In genomic region chr11:18437834-18438611, GRCm38 (mm10) we compare ENCODE assay signal across 12 mouse cellular contexts.
DNase-seq lines count a peak whose midpoint lies in the region; ATAC-seq lines count a peak whose summit lies in the region.
"Had no signal": no experiment of that assay in that cellular context is flagged by ENCODE, and none has a peak within 500 bp of the region (broad histone marks: within the 10 kb centered on the region; RNA-seq: fewer than 3 reads in every experiment).

No protein-coding gene starts in this region.

- H3K27ac ChIP-seq in forebrain, embryonic 14.5 days (ENCODE audit: low read depth, low read length) = no peak overlapping the region
- H3K27ac ChIP-seq in forebrain, embryonic 10.5 days = no peak overlapping the region
- no peak overlapping the region for H3K27ac ChIP-seq in neural tube, embryonic 14.5 days (ENCODE audit: low read depth, low read length)
- no peak overlapping the region for H3K27ac ChIP-seq in heart, embryonic 12.5 days (ENCODE audit: poor library complexity, severe bottlenecking)
- H3K27ac ChIP-seq: neural tube, embryonic 12.5 days had no signal

- peak; percentile 59 for DNase-seq in forebrain, embryonic 14.5 days (ENCODE audit: low spot score)
- no peak for DNase-seq in forebrain, embryonic 10.5 days (ENCODE audit: extremely low spot score, low spot score)
- DNase-seq in lung, postnatal 14 days = peak; percentile 2
- no peak for DNase-seq in lung, postnatal 25 days (ENCODE audit: low spot score)
- DNase-seq in cerebellum, postnatal 36 days = peak; percentile 47 to 56
- DNase-seq in heart, postnatal 4 days = no peak
- DNase-seq: B cell, adult 2 months; liver, postnatal 0 days had no signal

- no peaks in the 10 kb centered on the region for H3K9me3 ChIP-seq in forebrain, embryonic 14.5 days (replicated peaks; ENCODE audit: control insufficient read depth, low read length)
- H3K9me3 ChIP-seq in forebrain, embryonic 10.5 days = no peaks in the 10 kb centered on the region
- H3K9me3 ChIP-seq in neural tube, embryonic 14.5 days (ENCODE audit: control insufficient read depth, low read length) = no peaks in the 10 kb centered on the region
- H3K9me3 ChIP-seq in heart, embryonic 12.5 days (replicated peaks) = no peaks in the 10 kb centered on the region
- H3K9me3 ChIP-seq: neural tube, embryonic 12.5 days had no signal

- WGBS in forebrain, embryonic 14.5 days = 79% methylated on average over 6 of the region's 6 CpGs
- 91% methylated on average over 6 of the region's 6 CpGs for WGBS in forebrain, embryonic 10.5 days
- WGBS in neural tube, embryonic 14.5 days = 72% methylated on average over 6 of the region's 6 CpGs
- 66% methylated on average over 6 of the region's 6 CpGs for WGBS in heart, embryonic 12.5 days

- H3K4me1 ChIP-seq in forebrain, embryonic 14.5 days (ENCODE audit: control insufficient read depth, insufficient read depth, low read length) = no peaks in the 10 kb centered on the region
- H3K4me1 ChIP-seq in forebrain, embryonic 10.5 days = no peaks in the 10 kb centered on the region
- H3K4me1 ChIP-seq in neural tube, embryonic 14.5 days (ENCODE audit: control insufficient read depth, insufficient read depth, low read length) = no peaks in the 10 kb centered on the region
- H3K4me1 ChIP-seq in heart, embryonic 12.5 days (replicated peaks) = no peaks in the 10 kb centered on the region
- H3K4me1 ChIP-seq: neural tube, embryonic 12.5 days had no signal

- no peak overlapping the region for H3K4me3 ChIP-seq in forebrain, embryonic 14.5 days (ENCODE audit: low read depth, low read length)
- H3K4me3 ChIP-seq in forebrain, embryonic 10.5 days = no peak overlapping the region
- H3K4me3 ChIP-seq in neural tube, embryonic 14.5 days (ENCODE audit: low read depth, low read length) = no peak overlapping the region
- no peak overlapping the region for H3K4me3 ChIP-seq in heart, embryonic 12.5 days
- H3K4me3 ChIP-seq: neural tube, embryonic 12.5 days had no signal

- ATAC-seq in forebrain, embryonic 14.5 days = peak; percentile 75; the same call in 1 of the 2 replicates
- peak; percentile 41; the same call in 1 of the 2 replicates for ATAC-seq in neural tube, embryonic 14.5 days (ENCODE audit: low read depth)
- ATAC-seq in heart, embryonic 12.5 days (ENCODE audit: insufficient number of reproducible peaks, low FRiP score) = no peak
- ATAC-seq: liver, postnatal 0 days; Patski had no signal

- no peak overlapping the region for H3K4me2 ChIP-seq in forebrain, embryonic 14.5 days (ENCODE audit: low read length)
- H3K4me2 ChIP-seq in neural tube, embryonic 14.5 days (ENCODE audit: low read depth, low read length) = no peak overlapping the region
- no peak overlapping the region for H3K4me2 ChIP-seq in heart, embryonic 12.5 days
- H3K4me2 ChIP-seq: neural tube, embryonic 12.5 days had no signal

- no peaks in the 10 kb centered on the region for H3K27me3 ChIP-seq in forebrain, embryonic 14.5 days (replicated peaks; ENCODE audit: control insufficient read depth, insufficient read depth, low read length)
- no peaks in the 10 kb centered on the region for H3K27me3 ChIP-seq in forebrain, embryonic 10.5 days (ENCODE audit: poor library complexity, severe bottlenecking)
- no peaks in the 10 kb centered on the region for H3K27me3 ChIP-seq in neural tube, embryonic 14.5 days (ENCODE audit: control insufficient read depth, insufficient read depth, low read length)
- no peaks in the 10 kb centered on the region for H3K27me3 ChIP-seq in heart, embryonic 12.5 days (replicated peaks)
- H3K27me3 ChIP-seq: neural tube, embryonic 12.5 days; Patski had no signal

- H3K9ac ChIP-seq in forebrain, embryonic 14.5 days (ENCODE audit: low read length) = no peak overlapping the region
- no peak overlapping the region for H3K9ac ChIP-seq in neural tube, embryonic 14.5 days (replicated peaks; ENCODE audit: low read depth, low read length)
- no peak overlapping the region for H3K9ac ChIP-seq in heart, embryonic 12.5 days
- H3K9ac ChIP-seq: liver, postnatal 0 days; neural tube, embryonic 12.5 days had no signal

- H3K36me3 ChIP-seq in forebrain, embryonic 14.5 days (ENCODE audit: control insufficient read depth, insufficient read depth, low read length) = no peaks in the 10 kb centered on the region
- no peaks in the 10 kb centered on the region for H3K36me3 ChIP-seq in forebrain, embryonic 10.5 days (replicated peaks)
- no peaks in the 10 kb centered on the region for H3K36me3 ChIP-seq in neural tube, embryonic 14.5 days (ENCODE audit: control insufficient read depth, insufficient read depth, low read length)
- H3K36me3 ChIP-seq in heart, embryonic 12.5 days = no peaks in the 10 kb centered on the region
- H3K36me3 ChIP-seq: neural tube, embryonic 12.5 days had no signal

Comparison
In these comparisons a context has a peak if more than half of its experiments do, and no peak if none do; other contexts are left out.
1. DNase-seq: peak in forebrain, embryonic 14.5 days (single experiment), lung, postnatal 14 days (single experiment) and cerebellum, postnatal 36 days (2 of 2); none in forebrain, embryonic 10.5 days (single experiment), lung, postnatal 25 days (single experiment) and heart, postnatal 4 days (single experiment).